17 mouse cellular contexts compared by ENCODE assay signal in genomic region chr17:73460874-73461273, GRCm38 (mm10).
"Had no signal": no experiment of that assay in that cellular context is flagged by ENCODE, and none has a peak within 500 bp of the region (broad histone marks: within the 10 kb centered on the region; RNA-seq: fewer than 3 reads in every experiment).

No protein-coding gene starts in this region.

- H3K9me3 ChIP-seq: kidney, embryonic 15.5 days; liver, embryonic 13.5 days; midbrain, embryonic 12.5 days; midbrain, embryonic 15.5 days had no signal

- H3K4me3 ChIP-seq: kidney, embryonic 15.5 days; left cerebral cortex, adult 2 months; liver, embryonic 13.5 days; midbrain, embryonic 12.5 days; midbrain, embryonic 15.5 days; myocyte had no signal

- ATAC-seq: midbrain, embryonic 15.5 days had no signal

- DNase-seq: kidney, adult 8-10 months; kidney, postnatal 10 days; kidney, postnatal 36 days; layer of hippocampus, postnatal 36 days; liver, embryonic 13.5 days; lung, adult 2 months; lung, postnatal 14 days; lung, postnatal 4 days; thymus, adult 2 months; thymus, postnatal 14 days; thymus, postnatal 4 days had no signal

- H3K4me2 ChIP-seq: kidney, embryonic 15.5 days; liver, embryonic 13.5 days; midbrain, embryonic 12.5 days; midbrain, embryonic 15.5 days had no signal

- H3K4me1 ChIP-seq: kidney, embryonic 15.5 days; liver, embryonic 13.5 days; midbrain, embryonic 12.5 days; midbrain, embryonic 15.5 days had no signal

- H3K27me3 ChIP-seq: kidney, embryonic 15.5 days; liver, embryonic 13.5 days; midbrain, embryonic 12.5 days; midbrain, embryonic 15.5 days had no signal

- H3K36me3 ChIP-seq: kidney, embryonic 15.5 days; liver, embryonic 13.5 days; midbrain, embryonic 12.5 days; midbrain, embryonic 15.5 days had no signal

- H3K9ac ChIP-seq: kidney, embryonic 15.5 days; liver, embryonic 13.5 days; midbrain, embryonic 12.5 days; midbrain, embryonic 15.5 days had no signal

- H3K27ac ChIP-seq: kidney, embryonic 15.5 days; left cerebral cortex, adult 2 months; liver, embryonic 13.5 days; midbrain, embryonic 12.5 days; midbrain, embryonic 15.5 days; stomach, postnatal 0 days had no signal
